Mouse (Mus musculus) olfactory bulb, adult 2 months (tissue): Measurements from ENCODE around the gene Gm21988. TPM values are rescaled to one million over a fixed set of nuclear protein-coding genes. Genes with fewer than 3 reads are reported as not detected.

Experiments
- H3K27ac ChIP-seq: fragments of 200-500 bp; 2 replicates; pipeline ENCODE4 v1.5.1; 2012; ENCODE audit warnings: low read depth, low read length; ENCODE audit not compliant: insufficient read depth
- H3K4me1 ChIP-seq: fragments of 200-500 bp; 2 replicates; pipeline ENCODE4 v1.6.1; 2012; ENCODE audit warnings: low read length; ENCODE audit not compliant: control insufficient read depth, insufficient read depth
- H3K4me3 ChIP-seq: fragments of 200-500 bp; 2 replicates; pipeline ENCODE4 v1.5.1; 2012; ENCODE audit warnings: mild to moderate bottlenecking, low read depth, low read length, moderate library complexity; ENCODE audit not compliant: insufficient read depth
- CTCF ChIP-seq: fragments of 200-500 bp; IDR thresholded peaks from 2 replicates; pipeline ENCODE4 v1.5.1; 2012; ENCODE audit warnings: low read depth, mild to moderate bottlenecking, low read length, moderate library complexity; ENCODE audit not compliant: insufficient read depth
- POLR2A ChIP-seq: fragments of 200-500 bp; IDR thresholded peaks from 2 replicates; pipeline ENCODE4 v1.6.1; 2012; ENCODE audit warnings: mild to moderate bottlenecking, low read depth, low read length, moderate library complexity; ENCODE audit not compliant: insufficient read depth
- WGBS: fragments of 180-500 bp; shearing (Covaris S2); methylation state at CpG from one replicate; pipeline ENCODE4 v1.1.7; 2018; 5-methylcytosine and 5-hydroxymethylcytosine counted together
- polyA plus RNA-seq: library from polyadenylated mRNA; stranded (reverse); fragments of >200 nt; gene quantifications from 2 replicates; pipeline ENCODE4 v1.2.4, GENCODE M21; 2012; ENCODE audit warnings: low replicate concordance; ENCODE audit not compliant: missing spikeins, insufficient read depth, insufficient read length

Gm21988 gene
- polyA plus RNA-seq, 1 experiment, result not detected

- H3K27ac ChIP-seq, result no peak overlapping the region
- no peak for TF ChIP-seq CTCF
- TF ChIP-seq POLR2A, result no peak
- H3K4me3 ChIP-seq, result peak overlapping the region; percentile 49
- WGBS, result 2% methylated on average over 26 of the region's 26 CpGs
- peaks cover 26% of the 10 kb centered on the region for H3K4me1 ChIP-seq
These were observed 25.9 kb downstream of the Gm21988 start for GRCm38 (mm10) chr11:70213736-70214135.

GRCm38 (mm10) chr11:70212896-70213295 is 26.7 kb downstream of the Gm21988 start:
- TF ChIP-seq CTCF, result no peak
- no peak for TF ChIP-seq POLR2A
- WGBS, result 6% methylated on average over 9 of the region's 9 CpGs
- H3K4me1 ChIP-seq, result peaks cover 22% of the 10 kb centered on the region
- no peak overlapping the region for H3K4me3 ChIP-seq
- no peak overlapping the region for H3K27ac ChIP-seq

GRCm38 (mm10) chr11:70212423-70212822 is 27.2 kb downstream of the Gm21988 start, which contains the start of gene Slc16a11:
TSS of gene Slc16a11 (plus strand) at chr11:70212752.
- H3K4me1 ChIP-seq, result peaks cover 22% of the 10 kb centered on the region
- 49% methylated on average over 6 of the region's 6 CpGs for WGBS
- peak within 1 kb of the TSS; percentile 49 for H3K4me3 ChIP-seq
- H3K27ac ChIP-seq, result no peak within 1 kb of the TSS
- TF ChIP-seq CTCF, result no peak
- TF ChIP-seq POLR2A, result no peak

GRCm38 (mm10) chr11:70211972-70212371 is 27.7 kb downstream of the Gm21988 start:
- no peak overlapping the region for H3K27ac ChIP-seq
- H3K4me3 ChIP-seq, result no peak overlapping the region
- 68% methylated on average over 6 of the region's 6 CpGs for WGBS
- H3K4me1 ChIP-seq, result peaks cover 22% of the 10 kb centered on the region
- TF ChIP-seq CTCF, result no peak
- TF ChIP-seq POLR2A, result no peak

- Histone ChIP-seq H3K4me1 (peaks cover 22% of the 10 kb centered on the region), H3K4me3 (no peak overlapping the region), H3K27ac (no peak overlapping the region)
- 94% methylated on average over 2 of the region's 2 CpGs for WGBS
- no peak for TF ChIP-seq CTCF
- no peak for TF ChIP-seq POLR2A
These were observed 28.9 kb downstream of the Gm21988 start for GRCm38 (mm10) chr11:70210681-70211080.

- TF ChIP-seq CTCF (no peak), POLR2A (no peak)
- no peak overlapping the region for H3K27ac ChIP-seq
- H3K4me1 ChIP-seq, result peaks cover 7% of the 10 kb centered on the region
- WGBS, result 84% methylated on average over 5 of the region's 5 CpGs
- no peak overlapping the region for H3K4me3 ChIP-seq
These were observed 30.7 kb downstream of the Gm21988 start for GRCm38 (mm10) chr11:70208778-70209388.

DNA sequence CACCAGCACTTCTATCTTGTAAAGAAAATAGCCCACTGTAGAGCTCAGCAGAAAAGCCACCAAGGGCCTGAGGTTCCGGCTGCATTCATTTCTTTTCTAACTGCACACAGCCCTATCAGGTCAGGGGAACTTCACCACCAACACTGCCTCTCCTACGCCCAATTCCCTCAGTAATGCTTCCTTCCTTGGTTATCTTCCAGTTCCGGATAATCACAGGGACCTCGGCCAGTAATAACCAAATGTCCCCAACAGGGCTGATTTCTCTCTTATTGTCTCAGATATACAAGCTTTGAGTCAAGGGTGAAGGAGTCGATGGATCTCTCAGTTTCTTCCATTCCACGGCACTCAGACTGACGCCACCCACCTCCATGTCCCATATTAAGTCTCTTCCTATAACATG is 32.3 kb downstream of the Gm21988 start:
- WGBS, result 83% methylated on average over 7 of the region's 7 CpGs
- no peak overlapping the region for H3K4me3 ChIP-seq

GRCm38 (mm10) chr11:70206801-70207200 is 32.8 kb downstream of the Gm21988 start:
- no peak overlapping the region for H3K4me3 ChIP-seq
- TF ChIP-seq CTCF, result no peak
- no peak for TF ChIP-seq POLR2A
- no peaks in the 10 kb centered on the region for H3K4me1 ChIP-seq
- H3K27ac ChIP-seq, result no peak overlapping the region
- 72% methylated on average over 2 of the region's 2 CpGs for WGBS

More for the DNA sequence above, 32.3 kb downstream of the Gm21988 start:
- TF ChIP-seq CTCF, result no peak
- TF ChIP-seq POLR2A, result no peak
- H3K4me1 ChIP-seq, result no peaks in the 10 kb centered on the region
- H3K27ac ChIP-seq, result no peak overlapping the region

- H3K27ac ChIP-seq, result no peak overlapping the region
- WGBS, result 33% methylated on average over 5 of the region's 5 CpGs
- H3K4me1 ChIP-seq, result no peaks in the 10 kb centered on the region
- TF ChIP-seq POLR2A, result no peak
- TF ChIP-seq CTCF, result peak; percentile 59; the same call in 1 of the 2 replicates
- H3K4me3 ChIP-seq, result no peak overlapping the region
These were observed 37.9 kb downstream of the Gm21988 start for GRCm38 (mm10) chr11:70201691-70202090.
